Mouse (Mus musculus) c-Kit-positive CD71-positive TER-119-negative erythroid progenitor cells, embryonic 14.5 days (primary cell): ENCODE data around the gene Ankrd37.

ENCODE experiments used
- DNase-seq: peaks from one replicate; pipeline ENCODE4 v3.0.0-alpha.2; 2013; ENCODE audit warnings: low read depth

Gene Ankrd37

GRCm38 (mm10) chr8:46005596-46005995 is at the start of gene Ankrd37:
Ankrd37 (minus strand) TSS chr8:46005707.
- no peak for DNase-seq

GRCm38 (mm10) chr8:46040260-46040659 is 34.8 kb upstream of the Ankrd37 start:
- DNase-seq, result no peak

- no peak for DNase-seq
These were observed 34.2 kb upstream of the Ankrd37 start for GRCm38 (mm10) chr8:46039666-46040065.

- no peak for DNase-seq
These were observed 30.7 kb upstream of the Ankrd37 start for GRCm38 (mm10) chr8:46036217-46036616.

- DNase-seq, result no peak
These were observed 18.9 kb upstream of the Ankrd37 start for GRCm38 (mm10) chr8:46024392-46024791.

- DNase-seq, result no peak
These were observed 17.3 kb upstream of the Ankrd37 start for GRCm38 (mm10) chr8:46022758-46023157.

GRCm38 (mm10) chr8:46022203-46022602 is 16.7 kb upstream of the Ankrd37 start:
- no peak for DNase-seq

GRCm38 (mm10) chr8:46010746-46011680 is 5.5 kb upstream of the Ankrd37 start:
- no peak for DNase-seq

GRCm38 (mm10) chr8:46010306-46010705 is 4.8 kb upstream of the Ankrd37 start:
- no peak for DNase-seq

GRCm38 (mm10) chr8:46007050-46007672 is 1.7 kb upstream of the Ankrd37 start:
- no peak for DNase-seq

- peak; percentile 96 for DNase-seq
These were observed 5.5 kb downstream of the Ankrd37 start for GRCm38 (mm10) chr8:45999784-46000705.

- no peak for DNase-seq
These were observed 6.2 kb downstream of the Ankrd37 start, which contains the start of gene Lrp2bp for GRCm38 (mm10) chr8:45999138-45999783. Lrp2bp (plus strand) TSS chr8:45999303.

GRCm38 (mm10) chr8:45998228-45998627 is 7.3 kb downstream of the Ankrd37 start:
- no peak for DNase-seq

- DNase-seq, result no peak
These were observed 9.9 kb downstream of the Ankrd37 start for GRCm38 (mm10) chr8:45995576-45995975.

- no peak for DNase-seq
These were observed 11.4 kb downstream of the Ankrd37 start for GRCm38 (mm10) chr8:45994111-45994510.

GRCm38 (mm10) chr8:45990631-45991310 is 14.7 kb downstream of the Ankrd37 start:
- DNase-seq, result no peak

GRCm38 (mm10) chr8:45988189-45988588 is 17.3 kb downstream of the Ankrd37 start:
- no peak for DNase-seq

GRCm38 (mm10) chr8:45986665-45987064 is 18.8 kb downstream of the Ankrd37 start:
- DNase-seq, result no peak

- no peak for DNase-seq
These were observed 29.6 kb downstream of the Ankrd37 start for GRCm38 (mm10) chr8:45975837-45976468.

- peak; percentile 97 for DNase-seq
These were observed 30.2 kb downstream of the Ankrd37 start, which contains the start of the genes 1700029J07Rik and Ufsp2 for GRCm38 (mm10) chr8:45975126-45975836. 1700029J07Rik (minus strand) TSS chr8:45975252. Ufsp2 (plus strand) TSS chr8:45975528.
